Mouse (Mus musculus) ovary, postnatal 36 days (tissue): ENCODE results near the gene Smco3.
"Not testable (repeated sequence)": the region's sequence is repeated elsewhere in the genome, so short reads cannot be mapped to it uniquely, and the experiment has no call there.

Source experiments
- DNase-seq: peaks from one replicate; pipeline ENCODE4 v3.0.0; 2022; ENCODE audit warnings: low spot score, mixed read lengths

The Smco3 gene

DNA sequence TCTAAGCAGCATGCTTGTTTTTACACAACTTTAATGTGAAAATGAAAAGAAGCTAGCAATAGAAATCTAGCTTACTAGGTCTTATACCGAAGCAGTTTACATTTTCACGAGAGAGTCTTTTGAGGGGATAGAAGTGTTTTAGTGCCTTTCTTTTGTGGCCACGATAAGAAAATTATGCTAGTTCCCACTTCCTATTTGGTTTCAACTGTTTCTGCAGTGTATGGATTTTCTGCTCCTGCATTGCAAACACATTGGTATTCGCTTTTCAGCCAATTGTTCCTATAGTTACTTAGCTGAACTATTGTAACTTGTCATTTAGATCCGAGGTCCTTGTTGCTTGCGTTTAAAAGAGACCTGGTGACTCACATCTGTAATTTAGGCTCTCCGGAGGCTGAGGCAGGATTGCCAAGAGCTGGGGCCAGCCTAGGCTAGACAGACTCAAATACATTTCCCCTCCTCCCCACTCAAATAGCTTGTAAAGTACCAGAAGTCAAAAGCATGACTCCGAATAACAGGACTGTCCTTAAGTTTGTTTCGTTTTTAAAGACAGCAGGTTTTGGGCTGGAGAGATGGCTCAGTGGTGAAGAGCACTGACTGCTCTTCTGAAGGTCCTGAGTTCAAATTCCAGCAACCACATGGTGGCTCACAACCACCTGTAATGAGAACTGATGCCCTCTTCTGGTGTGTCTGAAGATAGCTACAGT lies 30.4 kb downstream of the Smco3 start:
- DNase-seq, result no peak

- peak; percentile 96 for DNase-seq
Measured at GRCm38 (mm10) chr6:136803739-136804633, 31.3 kb downstream of the Smco3 start, which contains the start of gene Hist4h4. Gene Hist4h4 (minus strand): TSS chr6:136804415.

DNA sequence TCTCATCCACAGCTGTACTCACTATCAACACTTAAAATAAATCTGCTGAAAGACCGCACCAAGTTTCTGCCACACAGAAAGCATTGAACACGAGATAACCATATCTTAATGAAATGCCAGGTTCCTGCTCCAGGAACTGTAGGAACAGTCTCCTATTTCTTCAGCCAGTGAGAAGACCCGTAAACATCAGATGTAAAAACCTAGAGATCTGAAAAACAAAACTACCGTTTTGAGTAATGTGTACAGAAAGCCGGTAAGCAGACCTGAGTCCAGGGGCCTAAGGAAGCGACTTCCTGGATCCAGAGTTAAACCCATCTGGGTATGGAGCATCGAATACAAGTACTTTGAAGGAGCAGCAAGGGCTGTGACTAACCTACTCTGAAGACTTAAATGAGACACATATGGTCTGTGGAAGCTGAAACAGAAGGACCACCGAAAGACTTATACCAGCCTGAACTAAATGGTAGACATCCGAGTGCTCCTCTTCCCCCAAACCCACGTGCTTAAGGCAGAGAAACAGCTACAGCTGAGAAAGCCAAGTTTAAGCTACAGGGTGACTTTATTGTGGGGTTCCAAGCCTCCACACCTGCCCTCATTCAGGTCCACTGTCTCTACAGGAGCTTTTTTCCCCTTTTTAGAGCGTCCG lies 32.0 kb downstream of the Smco3 start:
- no peak for DNase-seq

GRCm38 (mm10) chr6:136801274-136801673 lies 34.0 kb downstream of the Smco3 start:
- no peak for DNase-seq

GRCm38 (mm10) chr6:136800710-136801109 lies 34.5 kb downstream of the Smco3 start:
- no peak for DNase-seq

GRCm38 (mm10) chr6:136797874-136798693 lies 37.2 kb downstream of the Smco3 start:
- DNase-seq, result not testable (repeated sequence)

- no peak for DNase-seq
Measured at GRCm38 (mm10) chr6:136795850-136796249, 39.4 kb downstream of the Smco3 start.

DNA sequence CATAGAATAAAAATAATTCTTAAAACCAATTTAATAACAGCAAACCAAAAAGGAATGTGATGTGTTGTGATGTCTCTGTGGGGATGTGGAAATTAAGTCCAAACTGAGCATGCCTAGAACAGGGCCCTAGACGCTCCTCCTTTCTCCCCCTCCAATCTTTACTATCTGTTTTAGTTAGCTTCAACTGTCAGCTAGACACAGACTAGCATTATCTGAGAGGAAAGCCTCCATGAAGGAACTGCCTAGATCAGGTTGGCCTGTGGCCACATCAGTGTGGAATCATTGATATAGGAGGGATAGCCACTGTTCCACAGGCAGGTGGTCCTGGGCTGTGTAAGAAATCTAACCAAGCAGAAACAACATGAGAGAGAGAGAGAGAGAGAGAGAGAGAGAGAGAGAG lies 40.1 kb downstream of the Smco3 start:
- no peak for DNase-seq

DNA sequence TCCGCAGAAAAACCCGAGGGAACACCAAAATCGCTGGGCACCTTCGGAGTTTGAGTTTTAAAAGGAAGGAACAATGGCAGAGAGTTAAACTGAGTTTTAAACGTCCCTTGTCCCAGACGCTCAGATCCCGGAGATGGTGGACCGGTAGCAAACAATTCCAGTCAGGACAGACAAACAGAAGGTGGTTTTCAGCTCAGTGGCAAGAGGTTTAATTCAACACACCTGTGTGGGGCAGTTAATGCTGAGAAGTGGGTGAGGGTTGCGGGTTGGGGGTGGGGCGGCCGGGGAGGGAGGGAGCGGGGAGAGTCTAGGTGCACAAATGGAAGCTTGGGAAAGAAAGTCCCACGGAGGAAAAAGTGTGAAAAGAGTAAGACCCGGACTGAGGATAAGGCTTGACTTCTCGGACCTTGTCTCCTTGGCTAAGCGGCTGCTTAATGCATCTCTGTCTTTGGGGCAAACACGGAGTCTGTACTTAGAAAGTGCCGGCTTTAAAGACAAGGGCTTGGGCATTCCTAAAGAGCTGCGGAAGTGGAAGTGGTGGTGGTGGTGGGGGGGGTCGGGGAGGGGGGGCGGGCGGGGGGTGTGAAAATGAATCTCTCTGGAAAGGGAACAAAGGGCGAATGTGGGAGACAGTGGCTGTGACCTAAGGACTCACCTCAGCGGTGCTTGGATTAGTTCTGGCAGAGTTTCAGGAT lies 41.3 kb downstream of the Smco3 start:
- DNase-seq, result no peak

- DNase-seq, result no peak
Measured at GRCm38 (mm10) chr6:136792884-136793758, 42.1 kb downstream of the Smco3 start.

DNA sequence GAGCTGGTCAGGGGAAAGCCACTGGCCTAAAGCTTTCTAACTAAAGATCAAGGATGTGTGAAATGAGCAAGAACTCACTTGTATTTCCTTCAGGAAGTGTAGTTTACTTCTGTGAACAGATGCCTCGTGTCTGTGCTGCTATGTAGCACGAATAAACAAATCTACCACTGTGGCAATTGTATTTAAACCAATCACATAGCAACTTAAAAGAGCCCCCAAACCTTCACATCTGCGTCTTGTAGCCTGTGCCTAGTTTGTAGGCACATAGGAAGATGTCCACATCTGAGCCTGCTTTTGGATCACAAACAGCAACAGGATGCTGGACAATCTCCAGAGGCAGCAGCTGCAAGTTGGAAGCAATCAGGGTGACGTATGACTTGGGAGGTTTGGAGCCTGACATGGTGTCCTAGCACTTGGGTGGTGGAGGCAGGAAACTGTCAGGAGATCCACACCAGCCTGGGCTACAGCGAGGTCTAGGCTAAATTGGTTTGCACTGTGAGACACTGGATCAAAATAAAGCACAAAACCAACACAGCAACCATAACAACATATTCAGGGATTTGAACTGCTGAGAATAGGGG lies 45.8 kb downstream of the Smco3 start:
- DNase-seq, result no peak

DNA sequence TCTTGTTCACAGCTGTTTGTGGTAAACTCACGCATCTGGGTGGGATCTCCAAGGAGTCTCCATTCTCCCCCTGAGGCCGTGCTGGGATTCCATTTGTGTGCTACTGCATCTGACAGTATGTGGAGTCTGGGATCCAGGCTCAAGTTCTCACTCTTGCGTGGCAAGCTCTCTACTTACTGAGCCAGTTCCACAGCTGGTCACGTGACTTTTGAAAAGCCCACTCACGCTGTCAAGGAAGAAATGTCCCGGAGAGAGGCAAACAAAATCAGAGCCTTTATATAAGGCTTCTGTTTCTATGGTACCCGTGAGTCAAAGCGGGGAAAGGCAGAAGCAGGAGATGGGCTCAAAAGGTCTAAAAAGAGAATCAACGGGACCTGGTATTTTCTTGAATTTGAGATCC lies 52.5 kb downstream of the Smco3 start:
- no peak for DNase-seq

DNA sequence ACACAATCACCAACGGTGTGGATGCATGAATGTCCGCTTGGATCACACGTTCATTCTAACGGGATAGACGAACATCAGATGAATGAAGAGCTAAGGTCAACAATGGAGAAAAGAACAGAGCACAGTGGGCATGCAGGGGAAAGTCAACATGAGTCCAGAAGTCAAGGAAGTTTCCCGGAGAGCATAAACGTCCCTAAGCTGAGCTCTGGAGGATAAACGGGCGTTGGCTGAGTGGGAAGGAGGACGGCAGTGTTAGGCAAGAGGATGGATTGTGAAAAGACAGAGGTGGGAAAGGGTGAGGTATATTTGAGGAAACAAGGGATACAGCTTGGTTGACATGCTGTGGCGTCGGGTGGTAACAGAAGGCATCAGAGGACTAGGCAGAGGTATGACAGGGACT lies 53.1 kb downstream of the Smco3 start:
- no peak for DNase-seq

DNA sequence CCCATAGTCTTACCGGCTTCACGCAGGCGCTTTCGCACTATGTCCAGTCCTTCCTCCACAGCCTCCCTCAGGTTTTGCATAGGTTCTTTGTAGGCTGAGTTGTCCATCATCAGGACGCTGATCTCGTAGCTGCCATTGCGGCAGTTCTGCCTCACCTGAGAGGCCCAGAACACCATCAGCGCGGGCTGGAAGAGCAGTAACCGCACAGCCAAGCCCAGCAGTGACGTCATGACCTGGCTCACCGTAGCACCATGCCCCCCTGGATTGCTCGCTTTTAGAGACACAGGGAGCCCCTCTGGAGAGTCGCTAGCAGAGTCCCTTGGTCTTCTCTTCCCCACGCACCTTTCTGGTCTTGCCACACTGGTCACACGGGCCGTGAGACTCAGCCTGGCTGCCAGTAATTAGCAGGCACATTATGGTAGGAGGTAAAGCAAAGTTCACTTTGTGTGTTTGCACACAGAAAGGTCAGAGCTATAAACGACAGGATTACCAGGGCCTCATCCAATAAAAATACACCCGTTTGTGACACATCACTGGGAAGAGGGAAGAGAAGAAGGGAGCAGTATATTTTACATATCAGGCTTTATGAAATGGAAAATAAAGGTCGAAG lies 53.8 kb downstream of the Smco3 start, which contains the start of gene Gucy2c:
Gene Gucy2c, minus strand, starts transcription at position 389 of the 610 bp plus-strand sequence.
- DNase-seq, result no peak
